Mouse (Mus musculus) frontal cortex, postnatal 14 days (tissue): Measurements from ENCODE around the gene Slc38a3.
A peak's percentile ranks its signal among the peaks of the same experiment; 100 is the strongest.

ENCODE experiments used
- DNase-seq, 2 experiments: peaks; one replicate each; pipeline ENCODE4 v3.0.0; 2022; ENCODE audit warnings: low spot score in 2 of 2

Slc38a3 gene

DNA sequence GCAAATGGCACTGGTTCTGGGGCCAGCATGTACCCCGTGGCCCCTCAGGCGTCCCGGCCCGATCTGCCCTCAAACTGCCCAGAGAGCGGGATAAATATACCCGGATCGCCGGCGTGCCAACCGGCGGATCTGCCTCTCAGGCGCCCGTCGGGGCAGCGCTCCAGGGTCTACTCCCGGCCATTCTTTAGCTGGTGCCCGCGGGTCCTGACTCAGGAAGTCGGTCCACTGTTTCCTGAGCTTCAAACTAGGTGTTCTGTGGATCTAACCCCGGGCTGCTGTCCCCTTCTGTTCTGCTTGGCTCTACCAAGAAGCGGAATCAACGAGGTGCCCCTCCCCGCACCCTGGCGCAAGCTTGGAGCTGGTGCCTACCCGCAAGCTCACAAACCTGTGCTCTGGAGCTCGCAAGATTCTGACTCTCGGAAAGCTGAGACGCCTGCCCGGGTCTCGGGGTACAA, 2.6 kb downstream of the Slc38a3 start:
- no peak for DNase-seq

DNA sequence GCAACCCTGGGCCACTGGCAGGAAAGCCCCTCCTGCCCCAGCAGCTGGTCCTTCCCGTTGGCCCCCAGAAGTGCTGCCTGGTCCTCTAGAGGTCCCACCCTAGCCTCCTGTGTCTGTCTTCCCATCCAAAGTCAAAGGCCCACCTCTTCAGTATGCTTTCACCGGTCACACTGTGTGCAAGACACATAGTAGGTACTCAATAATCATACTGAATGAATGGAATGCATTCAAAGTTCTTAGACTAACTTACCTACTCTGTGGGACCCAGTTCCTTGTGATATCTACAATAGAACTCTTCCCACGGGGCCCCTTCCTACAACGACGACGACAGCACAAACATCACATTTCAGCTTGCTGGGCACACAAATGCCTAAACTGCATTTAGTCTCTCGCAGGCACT, 4.0 kb downstream of the Slc38a3 start:
- DNase-seq, result no peak

DNA sequence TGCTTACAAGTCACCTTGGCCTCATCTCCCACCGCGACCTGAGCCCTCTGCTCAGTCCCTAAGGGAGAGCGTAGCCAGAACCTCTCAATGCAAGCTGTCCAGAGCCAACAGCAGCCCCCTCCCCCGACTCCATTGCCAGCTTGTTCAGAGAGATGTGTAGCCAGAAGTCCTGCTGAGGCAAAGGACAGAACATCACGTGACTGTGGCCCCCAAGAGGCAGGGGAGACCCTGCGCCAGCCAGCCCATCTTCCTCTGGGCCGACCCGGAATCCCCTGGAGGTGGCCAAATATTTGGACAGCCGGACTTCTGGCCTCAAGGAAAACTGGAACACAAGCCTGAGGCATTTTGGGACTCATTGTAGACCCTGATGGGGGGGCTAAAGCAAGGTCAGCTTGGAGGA, 5.8 kb downstream of the Slc38a3 start:
- DNase-seq, result no peak

DNA sequence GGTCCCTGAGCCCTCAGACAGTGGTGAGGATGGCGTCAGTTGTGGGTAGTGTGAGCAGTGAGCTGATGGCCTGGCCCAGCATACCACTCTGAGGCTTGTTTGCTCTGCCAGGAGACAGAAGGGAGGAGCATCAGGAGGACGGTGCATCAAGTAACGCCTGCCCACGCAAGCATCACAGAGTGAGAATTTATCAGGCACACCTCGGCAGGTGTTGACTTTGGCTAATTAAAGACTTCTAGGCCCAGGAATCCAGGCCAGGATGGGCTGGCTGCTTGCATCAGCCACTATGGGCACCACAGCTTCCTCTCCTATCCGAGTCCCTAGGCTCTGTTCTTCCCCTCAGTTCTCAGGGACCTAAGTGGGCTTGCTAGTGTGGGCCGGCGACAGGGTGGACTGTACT, 7.0 kb downstream of the Slc38a3 start:
- DNase-seq, result no peak

DNA sequence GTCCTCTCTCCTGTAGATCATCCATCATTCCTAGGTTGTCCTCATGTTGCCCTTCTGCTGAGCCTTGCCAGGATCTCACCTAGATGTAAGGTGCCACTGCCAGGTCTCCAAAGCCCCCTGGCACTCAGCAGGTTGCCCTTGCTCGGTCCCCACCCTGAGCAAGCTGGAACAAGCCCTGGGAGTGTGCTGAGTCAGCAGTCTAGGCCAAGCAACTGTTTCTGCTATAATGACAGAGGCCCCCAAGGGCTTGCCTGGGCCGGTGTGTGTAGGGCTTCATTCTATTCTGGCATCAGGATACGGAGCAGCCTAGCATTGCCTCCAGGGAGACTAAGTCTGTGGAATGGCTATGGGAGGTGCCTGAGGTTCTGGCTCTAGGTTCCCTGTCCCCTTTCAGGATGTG, 8.6 kb downstream of the Slc38a3 start:
- DNase-seq, result no peak

DNA sequence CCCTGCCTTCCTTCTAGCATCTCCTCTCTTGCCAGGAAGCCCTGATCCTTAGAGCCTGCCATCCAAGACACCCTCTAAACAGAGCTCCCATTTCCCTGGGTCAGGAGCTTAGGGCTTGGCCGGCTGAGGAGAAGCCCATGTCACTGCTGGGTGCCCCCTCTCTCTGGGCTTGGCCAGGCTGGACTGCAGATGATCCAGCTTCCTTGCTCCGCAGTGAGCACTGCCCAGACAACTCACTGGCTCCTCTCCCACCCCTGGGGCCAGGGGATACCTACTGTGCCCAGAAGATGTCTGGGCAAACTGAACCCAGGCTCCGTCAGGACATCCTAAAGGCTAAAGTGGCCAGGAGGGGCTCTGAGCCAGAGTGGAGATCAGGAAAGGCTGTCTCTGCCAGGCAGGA, 9.4 kb downstream of the Slc38a3 start:
- no peak for DNase-seq

DNA sequence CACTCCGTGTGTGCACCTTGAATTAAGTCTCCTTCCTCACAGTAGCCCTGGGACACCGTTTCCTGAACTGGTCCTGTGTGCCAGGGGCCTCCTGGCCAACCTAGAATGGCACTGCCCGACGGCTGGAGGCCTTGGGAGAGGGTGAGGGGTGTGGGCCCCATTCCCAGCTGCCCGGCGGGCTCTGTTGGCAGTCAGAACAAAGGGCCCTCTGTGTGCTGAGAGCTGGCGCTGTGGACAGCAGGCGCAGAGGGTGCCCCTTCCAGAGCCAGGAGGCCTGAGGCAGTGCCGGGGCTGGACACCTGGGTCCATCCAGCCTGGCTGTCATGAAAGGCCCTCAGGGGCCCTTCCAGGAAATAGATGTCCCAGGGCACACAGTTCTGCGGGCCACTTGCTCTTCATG, 9.8 kb downstream of the Slc38a3 start:
- peak; percentile 48 to 69 for DNase-seq

DNA sequence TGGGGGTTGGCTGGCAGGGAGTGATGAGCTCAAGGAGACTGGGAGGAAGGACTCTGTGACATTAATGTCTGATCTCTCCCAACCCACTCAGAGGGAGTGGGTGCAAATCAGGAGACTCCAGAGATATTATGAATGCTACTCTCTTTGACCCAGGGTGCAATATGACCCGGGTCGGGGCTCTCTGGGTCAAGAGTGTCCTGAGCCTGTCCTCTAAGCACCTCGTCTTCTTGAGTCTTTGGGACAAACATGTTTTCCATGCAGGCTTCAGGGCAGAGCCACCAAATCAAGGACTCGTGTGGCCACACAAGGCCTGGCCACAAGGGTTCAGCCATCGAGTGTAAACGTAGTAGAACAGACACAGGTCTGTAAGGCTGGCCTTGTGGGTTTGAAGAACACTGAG, 11.2 kb downstream of the Slc38a3 start:
- no peak for DNase-seq

DNA sequence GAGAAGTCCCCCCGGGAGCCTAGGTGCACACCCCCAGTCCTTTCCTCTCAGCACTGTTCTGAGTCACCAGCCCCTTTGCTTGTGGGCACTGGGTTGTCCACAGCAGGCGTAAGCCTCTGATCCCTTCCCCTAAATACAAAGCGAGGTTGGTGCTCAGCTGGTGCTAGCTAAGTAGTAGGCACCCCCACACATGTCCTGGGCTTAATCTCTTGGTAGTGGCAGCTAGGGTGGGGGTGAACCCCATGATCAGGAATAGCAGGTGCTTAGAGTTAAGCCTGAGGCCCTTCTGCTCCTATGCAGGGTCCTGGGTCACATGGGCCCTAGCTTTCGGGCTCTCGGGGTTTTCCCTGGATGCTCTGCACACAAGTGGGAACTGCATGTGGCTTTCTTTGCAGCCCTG, 12.2 kb downstream of the Slc38a3 start:
- no peak for DNase-seq

DNA sequence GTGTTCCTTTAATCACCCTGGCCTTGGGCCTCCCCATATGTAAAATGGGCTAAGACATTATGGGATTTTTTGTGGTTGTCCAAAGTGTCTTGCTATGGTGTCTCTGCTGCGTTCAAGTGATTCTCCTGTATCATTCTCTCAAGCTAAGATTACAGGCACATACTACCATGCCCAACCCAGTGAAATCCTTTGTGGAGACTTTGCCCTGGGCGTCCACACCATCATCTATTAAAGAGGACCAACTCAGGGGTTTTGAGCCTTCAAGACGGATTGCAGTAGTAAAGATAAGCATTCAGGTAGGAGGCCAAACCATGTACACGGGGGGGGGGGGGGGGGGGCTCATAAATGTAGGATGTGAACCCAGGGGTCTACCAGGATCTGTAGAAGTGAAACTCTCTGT, 14.7 kb downstream of the Slc38a3 start:
- no peak for DNase-seq

DNA sequence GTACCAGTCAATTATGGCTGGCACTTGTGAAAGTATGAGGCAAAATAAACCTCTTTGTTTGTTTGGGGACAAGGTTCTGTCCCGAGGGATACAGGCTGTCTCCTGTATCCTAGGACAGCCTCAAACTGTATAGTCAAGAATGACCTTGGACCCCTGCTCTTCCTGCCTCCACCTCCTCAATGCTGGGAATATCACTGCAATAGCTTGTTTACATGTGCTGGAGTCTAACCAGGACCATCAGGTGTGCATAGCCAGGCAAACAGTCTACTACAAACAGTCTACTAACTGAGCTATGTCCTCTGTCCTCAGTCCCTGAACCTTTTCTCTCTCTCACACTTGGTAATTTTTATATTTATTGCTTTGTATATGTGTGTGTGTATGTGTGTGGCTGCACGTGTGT, 15.9 kb downstream of the Slc38a3 start:
- no peak for DNase-seq

DNA sequence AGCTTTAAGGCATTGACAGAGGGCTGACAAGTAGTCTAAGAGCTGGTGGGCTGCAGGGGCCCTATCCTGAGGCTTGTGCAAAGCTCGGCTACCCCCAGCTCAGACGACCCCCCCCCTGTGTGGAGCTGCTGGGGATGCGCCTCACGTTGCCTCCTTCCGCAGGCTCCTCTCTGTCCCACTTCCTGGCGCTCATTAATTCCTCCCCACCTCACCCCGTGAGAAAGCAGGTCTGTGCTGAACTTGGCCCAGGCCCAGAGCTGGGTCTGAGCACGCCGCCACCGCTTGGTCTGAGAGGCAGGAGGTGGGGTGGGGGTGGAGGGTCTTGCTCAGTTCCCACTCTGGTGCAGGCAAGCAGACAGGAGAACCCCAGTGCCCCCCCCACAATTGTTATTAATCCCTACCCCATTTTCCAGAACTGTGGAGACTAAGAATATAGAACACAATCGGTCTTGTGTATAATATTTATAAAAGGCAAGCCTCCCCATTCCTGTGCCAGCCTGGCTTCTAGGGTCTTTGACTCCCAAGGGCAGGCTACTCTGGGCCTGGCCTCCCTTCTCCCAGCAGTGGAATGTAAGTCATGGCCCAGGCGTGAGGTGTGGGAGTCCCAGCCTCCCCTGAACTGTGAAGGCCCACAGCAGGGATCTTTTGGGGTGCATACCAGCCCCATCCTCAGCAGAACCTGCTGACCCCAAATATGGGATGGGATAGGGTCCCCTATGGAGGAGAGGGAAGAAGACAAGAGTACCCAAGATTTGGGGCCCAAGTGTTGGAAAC, 18.4 kb downstream of the Slc38a3 start:
- no peak for DNase-seq

DNA sequence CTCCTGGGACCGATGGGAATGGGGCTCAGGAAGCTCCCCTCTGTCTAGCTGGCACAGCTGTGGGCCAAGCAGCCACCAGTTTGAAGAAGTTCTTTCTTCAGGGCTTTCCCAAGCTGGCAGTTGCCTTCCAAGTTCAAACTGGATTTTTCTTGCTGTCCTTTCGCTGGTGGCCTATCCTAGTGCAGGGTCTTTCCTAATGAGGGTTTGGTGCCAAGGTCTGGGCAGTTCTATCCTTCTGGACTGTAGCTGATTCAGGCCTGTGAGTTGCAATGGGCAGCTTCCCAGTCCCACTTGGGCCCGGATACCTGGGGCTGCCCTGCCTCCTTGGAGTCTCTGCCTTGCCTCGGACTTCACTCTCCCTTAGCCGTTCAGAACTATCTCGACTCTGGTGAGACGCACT, 19.1 kb downstream of the Slc38a3 start:
- no peak for DNase-seq

DNA sequence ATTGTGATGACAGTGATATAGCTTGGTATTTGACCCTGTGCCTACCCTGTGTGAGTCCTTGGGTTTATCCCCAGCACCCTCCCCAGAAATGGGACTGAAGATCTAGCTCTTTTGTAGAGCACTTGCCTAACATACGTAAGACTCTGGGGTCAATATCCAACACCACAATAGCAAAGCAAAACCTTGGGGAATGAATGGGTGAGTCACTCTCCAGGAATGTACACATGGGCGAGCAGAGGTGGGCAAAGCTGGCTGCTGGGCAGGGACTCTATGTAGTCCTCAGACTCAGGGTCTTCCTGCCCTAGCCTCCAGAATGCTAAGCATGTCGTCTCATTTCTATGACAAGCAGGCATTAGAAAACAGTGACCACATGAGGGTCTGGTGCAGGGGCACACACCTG, 20.6 kb downstream of the Slc38a3 start:
- no peak for DNase-seq

DNA sequence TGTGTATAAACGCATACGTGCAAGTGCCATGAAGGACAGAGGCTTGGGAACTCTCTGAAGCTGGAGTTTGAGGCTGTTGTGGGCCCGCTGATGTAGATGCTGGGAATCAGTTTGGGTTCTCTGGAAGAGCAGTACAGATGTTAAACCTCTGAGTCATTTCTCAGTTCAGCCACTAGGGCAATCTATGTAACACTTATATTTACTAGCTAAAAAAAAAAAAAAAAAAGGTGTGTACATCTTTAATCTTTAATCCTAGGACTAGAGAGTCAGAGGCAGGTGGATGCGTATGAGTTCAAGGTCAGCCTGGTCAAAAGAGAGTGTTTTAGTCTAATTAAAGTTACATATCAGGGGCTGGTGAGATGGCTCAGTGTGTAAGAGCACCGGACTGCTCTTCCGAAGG, 22.4 kb downstream of the Slc38a3 start:
- no peak for DNase-seq

DNA sequence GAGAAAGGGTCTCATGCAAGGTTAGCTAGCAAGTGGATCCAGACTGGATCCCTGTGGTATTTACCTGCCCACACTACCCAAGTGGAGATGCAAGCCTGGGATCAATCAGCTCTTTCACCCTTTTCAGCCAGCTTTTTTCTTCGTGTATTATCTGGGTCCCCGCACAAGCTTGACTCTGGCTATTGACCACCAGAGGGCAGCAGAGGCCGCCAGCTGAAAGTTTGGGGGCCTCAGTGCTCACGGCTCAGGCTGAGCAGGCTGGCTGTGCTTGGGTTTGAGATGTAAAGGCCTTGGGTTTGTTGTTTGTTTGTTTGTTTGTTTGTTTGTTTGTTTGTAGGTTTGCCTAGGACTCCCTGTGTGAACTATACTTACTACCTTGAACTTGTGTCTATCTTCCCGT, 23.8 kb downstream of the Slc38a3 start:
- peak in 1 of 2 experiments; percentile 66 for DNase-seq

DNA sequence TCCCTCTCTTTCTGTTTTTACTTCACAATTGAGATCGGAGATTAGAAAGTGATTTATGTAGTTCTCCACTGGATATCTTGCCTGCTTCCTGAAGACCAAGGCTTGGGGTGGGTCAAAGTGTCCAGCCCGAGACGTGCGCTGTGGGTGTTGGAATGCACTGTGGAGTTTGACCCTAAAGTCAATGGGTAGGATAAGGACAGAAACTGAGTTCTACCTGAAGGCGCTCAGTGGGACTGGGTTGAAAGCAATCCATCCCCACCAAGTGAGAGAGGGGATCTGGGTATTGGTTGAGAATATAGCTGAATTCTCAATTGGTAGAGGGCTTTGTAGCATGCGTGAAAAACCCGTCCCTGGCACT, 24.2 kb downstream of the Slc38a3 start:
- DNase-seq, result no peak

DNA sequence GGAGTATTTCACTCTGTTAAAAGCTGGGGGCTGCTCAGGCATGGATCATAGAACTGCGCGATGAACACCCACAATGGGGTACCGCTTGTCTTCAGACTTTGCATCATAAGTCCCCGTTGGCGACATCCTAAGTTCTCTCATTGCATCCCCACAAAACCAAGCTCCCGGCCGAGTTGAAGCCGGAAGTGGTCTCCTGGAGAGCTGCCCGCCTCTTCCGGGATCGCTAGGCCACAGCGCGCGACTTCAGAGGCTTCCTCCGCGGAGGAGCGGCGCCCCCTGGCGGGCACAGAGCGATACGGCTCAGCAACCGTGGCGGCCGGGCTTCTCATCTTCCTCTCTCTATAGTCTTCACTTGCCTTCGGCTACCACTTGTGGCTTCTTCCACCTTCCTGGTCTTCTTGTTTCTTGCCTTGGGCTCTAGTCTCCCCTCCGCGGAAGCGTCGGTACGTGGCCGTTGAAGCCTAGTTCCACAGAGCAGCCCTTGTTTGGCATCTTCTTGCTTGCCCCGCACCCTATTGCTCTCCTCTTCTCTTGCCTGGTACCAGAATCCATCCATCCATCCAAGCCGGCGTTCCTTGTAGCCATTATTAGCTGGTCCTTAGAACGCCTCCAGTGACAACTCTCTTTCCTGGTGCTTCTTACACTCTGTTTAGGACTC, 24.7 kb downstream of the Slc38a3 start:
- peak; percentile 80 to 89 for DNase-seq

DNA sequence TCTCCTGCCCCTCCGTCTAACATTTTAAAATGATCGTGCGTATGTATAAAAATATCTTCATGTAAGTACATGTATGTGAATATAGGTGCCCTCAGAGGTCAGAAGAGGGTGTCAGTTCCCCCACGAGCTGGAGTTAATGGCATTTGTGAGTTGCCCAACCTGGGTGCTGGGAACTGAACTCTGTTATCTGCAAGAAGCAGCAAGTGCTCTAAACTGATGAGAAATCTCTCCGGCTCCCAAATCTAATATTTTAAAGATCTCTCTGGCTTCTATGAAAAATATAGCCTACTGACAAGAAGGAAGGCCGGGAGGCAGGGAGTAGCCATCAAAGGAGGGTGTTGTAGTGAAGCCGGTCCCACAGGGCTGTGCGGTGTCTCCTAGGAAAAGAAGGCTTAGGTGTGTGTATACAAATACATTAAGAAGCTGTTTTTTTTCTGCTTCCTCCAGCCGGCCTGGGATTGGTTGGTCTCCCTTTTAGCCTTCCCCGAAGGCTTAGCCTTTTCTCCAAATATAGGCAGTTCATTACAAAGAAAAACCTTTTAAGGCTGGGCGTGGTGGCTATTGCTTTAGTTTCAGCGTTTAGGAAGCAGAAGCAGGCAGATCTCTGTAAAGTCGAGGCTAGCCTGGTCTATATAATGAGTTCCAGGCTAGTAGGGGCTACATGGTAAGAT, 25.7 kb downstream of the Slc38a3 start:
- no peak for DNase-seq

DNA sequence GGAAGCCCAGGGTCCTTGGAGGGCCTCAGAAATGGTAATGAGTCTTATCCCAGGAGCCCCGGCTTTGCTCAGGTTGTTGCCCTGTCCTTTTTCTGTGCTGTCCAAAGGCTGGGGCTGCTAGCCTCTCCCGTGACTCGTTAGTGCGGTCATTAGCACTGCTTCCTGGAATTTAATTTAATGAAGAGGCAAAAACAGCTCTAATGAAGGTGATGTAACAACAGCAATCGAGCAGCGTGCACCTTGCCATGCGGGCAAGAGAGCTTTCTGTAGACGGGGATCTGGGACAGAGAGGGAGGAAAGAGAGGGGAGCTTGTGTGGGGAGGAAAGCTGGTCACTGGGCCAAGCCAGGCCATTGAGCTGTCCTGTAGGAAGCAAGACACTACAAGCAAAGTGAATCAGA, 27.7 kb downstream of the Slc38a3 start:
- DNase-seq, result no peak

DNA sequence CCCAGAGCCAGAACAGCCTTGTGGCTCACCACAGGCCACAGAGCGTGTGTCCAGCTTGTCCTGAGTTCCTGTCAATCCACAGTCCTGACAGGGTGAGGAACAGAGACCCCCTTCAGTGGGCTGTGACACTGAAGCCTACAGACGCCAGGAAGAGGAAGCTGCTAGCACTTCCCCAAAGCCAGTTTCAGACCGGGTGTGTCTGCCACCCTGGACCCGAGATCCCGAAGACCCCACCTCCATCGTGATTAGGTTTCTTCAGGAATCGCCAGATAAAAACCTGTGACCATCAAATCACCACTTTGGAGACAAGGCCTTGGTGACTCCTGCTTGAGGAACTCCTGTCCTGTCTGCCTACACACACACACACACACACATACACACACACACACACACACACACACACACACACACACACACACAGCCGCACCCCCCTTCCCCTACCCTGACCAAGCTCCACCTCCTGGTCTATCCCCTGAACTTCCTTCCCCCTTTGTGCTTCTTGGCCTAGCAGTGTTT, 29.0 kb downstream of the Slc38a3 start:
- DNase-seq, result no peak

DNA sequence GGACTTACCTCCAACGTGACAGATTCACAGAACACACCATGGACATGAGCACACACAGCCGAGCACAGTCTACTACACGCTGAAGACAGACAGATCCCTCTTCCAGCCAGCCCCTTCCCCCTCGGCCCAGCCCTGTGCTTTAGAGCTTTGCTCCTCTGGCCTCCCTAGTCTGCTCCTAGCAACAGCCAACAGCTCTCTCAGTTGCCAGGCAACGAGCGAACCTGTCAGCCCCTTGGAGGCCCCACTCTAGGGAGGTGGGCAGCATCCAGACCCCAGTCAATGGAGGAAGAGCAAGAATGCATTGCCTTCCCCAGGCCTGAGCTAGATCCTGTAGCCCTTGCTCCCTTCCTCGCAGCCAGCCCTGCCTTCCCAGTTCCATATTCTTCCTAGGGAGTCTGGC, 32.3 kb downstream of the Slc38a3 start:
- no peak for DNase-seq
